ENCODE assay signal across 13 mouse cellular contexts in genomic region chr3:152605849-152606248, GRCm38 (mm10).
A peak's percentile ranks its signal among the peaks of the same experiment; 100 is the strongest.
DNase-seq lines count a peak whose midpoint lies in the region; ATAC-seq and TF ChIP-seq lines count a peak whose summit lies in the region.
"Had no signal": no experiment of that assay in that cellular context is flagged by ENCODE, and none has a peak within 500 bp of the region (broad histone marks: within the 10 kb centered on the region; RNA-seq: fewer than 3 reads in every experiment).

No protein-coding gene starts in this region.

- no peak for DNase-seq in neural tube, embryonic 10.5 days (ENCODE audit: extremely low spot score, low spot score)
- peak; percentile 66 for DNase-seq in layer of hippocampus, adult 11-12 months (ENCODE audit: low spot score)
- DNase-seq in left cerebral cortex, postnatal 10 days (ENCODE audit: extremely low spot score in 1 of 2, low spot score in 2 of 2), result peak; percentile 38 to 57
- peak; percentile 34 for DNase-seq in right cerebral cortex, postnatal 4 days
- no peak for DNase-seq in B cell, adult 2 months
- DNase-seq in lung, postnatal 25 days (ENCODE audit: low spot score), result no peak
- DNase-seq: kidney, postnatal 4 days; lung, postnatal 4 days had no signal

- H3K4me3 ChIP-seq in neural tube, embryonic 12.5 days, result no peak overlapping the region
- no peak overlapping the region for H3K4me3 ChIP-seq in intestine, postnatal 0 days (ENCODE audit: low read depth, low read length)
- H3K4me3 ChIP-seq: erythroblast, embryonic 14.5 days; heart, embryonic 12.5 days had no signal

- WGBS in neural tube, embryonic 12.5 days, result 56% methylated on average over 11 of the region's 11 CpGs
- WGBS in intestine, postnatal 0 days, result 59% methylated on average over 11 of the region's 11 CpGs

- H3K4me2 ChIP-seq in neural tube, embryonic 12.5 days (replicated peaks), result no peak overlapping the region
- H3K4me2 ChIP-seq in intestine, postnatal 0 days (replicated peaks; ENCODE audit: low read depth), result no peak overlapping the region
- H3K4me2 ChIP-seq: heart, embryonic 12.5 days had no signal

- no peaks in the 10 kb centered on the region for H3K27me3 ChIP-seq in neural tube, embryonic 12.5 days (replicated peaks)
- H3K27me3 ChIP-seq in intestine, postnatal 0 days (replicated peaks; ENCODE audit: control insufficient read depth, insufficient read depth, low read length), result no peaks in the 10 kb centered on the region
- H3K27me3 ChIP-seq: heart, embryonic 12.5 days had no signal

- intact Hi-C loops in left cerebral cortex, postnatal 10 days (cut with DNase I), result no loop called here

- no peak for TF ChIP-seq CTCF in intestine, postnatal 0 days (IDR thresholded peaks at IDR 0.05; ENCODE audit: low read depth)

- no peaks in the 10 kb centered on the region for H3K36me3 ChIP-seq in neural tube, embryonic 12.5 days
- H3K36me3 ChIP-seq in intestine, postnatal 0 days (ENCODE audit: control insufficient read depth, insufficient read depth), result no peaks in the 10 kb centered on the region
- H3K36me3 ChIP-seq: heart, embryonic 12.5 days had no signal

- 0 out of 2 replicates have a peak, but pooled peaks cover 10% of the 10 kb centered on the region for H3K4me1 ChIP-seq in neural tube, embryonic 12.5 days
- no peaks in the 10 kb centered on the region for H3K4me1 ChIP-seq in intestine, postnatal 0 days (replicated peaks; ENCODE audit: control insufficient read depth, insufficient read depth, low read length)
- H3K4me1 ChIP-seq: heart, embryonic 12.5 days had no signal

- ATAC-seq in neural tube, embryonic 12.5 days (ENCODE audit: low FRiP score, low read depth), result peak; percentile 61; the same call in 1 of the 2 replicates
- ATAC-seq in intestine, postnatal 0 days, result no peak

- no peaks in the 10 kb centered on the region for H3K9me3 ChIP-seq in neural tube, embryonic 12.5 days
- H3K9me3 ChIP-seq in intestine, postnatal 0 days (ENCODE audit: control insufficient read depth), result no peaks in the 10 kb centered on the region
- H3K9me3 ChIP-seq: heart, embryonic 12.5 days had no signal

- H3K9ac ChIP-seq in neural tube, embryonic 12.5 days, result no peak overlapping the region
- no peak overlapping the region for H3K9ac ChIP-seq in intestine, postnatal 0 days (ENCODE audit: low read depth, low read length)
- H3K9ac ChIP-seq: heart, embryonic 12.5 days; liver, embryonic 14.5 days had no signal

- no peak overlapping the region for H3K27ac ChIP-seq in neural tube, embryonic 12.5 days
- no peak overlapping the region for H3K27ac ChIP-seq in intestine, postnatal 0 days (ENCODE audit: low read depth, low read length)
- H3K27ac ChIP-seq: liver, embryonic 14.5 days had no signal

Comparison
In these comparisons a context has a peak if more than half of its experiments do, and no peak if none do; other contexts are left out.
1. DNase-seq: peak in layer of hippocampus, adult 11-12 months (single experiment), left cerebral cortex, postnatal 10 days (2 of 2) and right cerebral cortex, postnatal 4 days (single experiment); none in neural tube, embryonic 10.5 days (single experiment), B cell, adult 2 months (0 of 2) and lung, postnatal 25 days (single experiment).